8 mouse cellular contexts compared by ENCODE assay signal in genomic region chr2:151575119-151575698, GRCm38 (mm10). TPM values are rescaled to one million over a fixed set of nuclear protein-coding genes. Genes with fewer than 3 reads are reported as not detected.
DNase-seq lines count a peak whose midpoint lies in the region; ATAC-seq and TF ChIP-seq lines count a peak whose summit lies in the region.

No protein-coding gene starts in this region.

- TF ChIP-seq EP300 in stomach, postnatal 0 days (optimal IDR thresholded peaks at IDR 0.05), result no peak

- H3K4me2 ChIP-seq in heart, embryonic 11.5 days, result peak overlapping the region; percentile 86
- H3K4me2 ChIP-seq in kidney, embryonic 15.5 days, result peak overlapping the region; percentile 88
- peak overlapping the region; percentile 75 for H3K4me2 ChIP-seq in stomach, postnatal 0 days (replicated peaks; ENCODE audit: low read depth)

- ATAC-seq in heart, embryonic 11.5 days (replicated peaks; ENCODE audit: insufficient number of reproducible peaks, low FRiP score, low TSS enrichment), result no peak
- peak; percentile 27 for ATAC-seq in kidney, embryonic 15.5 days (replicated peaks; ENCODE audit: low FRiP score)
- peak; percentile 63 for ATAC-seq in megakaryocyte, adult 5-6 weeks (ENCODE audit: poor library complexity, severe bottlenecking)
- ATAC-seq in stomach, postnatal 0 days (ENCODE audit: low FRiP score, low TSS enrichment), result no peak

- no peaks in the 10 kb centered on the region for H3K9me3 ChIP-seq in heart, embryonic 11.5 days (replicated peaks; ENCODE audit: control insufficient read depth, low read length)
- H3K9me3 ChIP-seq in kidney, embryonic 15.5 days (replicated peaks), result no peaks in the 10 kb centered on the region
- H3K9me3 ChIP-seq in stomach, postnatal 0 days (ENCODE audit: control insufficient read depth, low read length), result no peaks in the 10 kb centered on the region

- WGBS in spleen, adult 2 months, result 27% methylated on average over 7 of the region's 7 CpGs
- WGBS in heart, embryonic 11.5 days (ENCODE audit: insufficient replicate concordance), result 27% methylated on average over 7 of the region's 7 CpGs
- 22% methylated on average over 7 of the region's 7 CpGs for WGBS in kidney, embryonic 15.5 days
- WGBS in stomach, postnatal 0 days, result 31% methylated on average over 7 of the region's 7 CpGs

- H3K4me1 ChIP-seq in spleen, adult 2 months (ENCODE audit: control insufficient read depth, insufficient read depth, insufficient read length), result no peaks in the 10 kb centered on the region
- peaks cover 7% of the 10 kb centered on the region; the same call in 1 of the 2 replicates for H3K4me1 ChIP-seq in heart, embryonic 11.5 days (ENCODE audit: control insufficient read depth, insufficient read depth, low read length)
- peaks cover 16% of the 10 kb centered on the region for H3K4me1 ChIP-seq in kidney, embryonic 15.5 days
- H3K4me1 ChIP-seq in stomach, postnatal 0 days (replicated peaks; ENCODE audit: control insufficient read depth, insufficient read depth), result peaks cover 7% of the 10 kb centered on the region; the same call in 1 of the 2 replicates

- TF ChIP-seq POLR2A in spleen, adult 2 months (IDR thresholded peaks at IDR 0.05; ENCODE audit: low read depth, low read length), result no peak

- no peaks in the 10 kb centered on the region for H3K27me3 ChIP-seq in spleen, adult 2 months (ENCODE audit: control insufficient read depth, insufficient read depth, low read length)
- no peaks in the 10 kb centered on the region for H3K27me3 ChIP-seq in heart, embryonic 11.5 days (ENCODE audit: control insufficient read depth, insufficient read depth, low read length)
- no peaks in the 10 kb centered on the region; the same call in 1 of the 2 replicates for H3K27me3 ChIP-seq in kidney, embryonic 15.5 days
- no peaks in the 10 kb centered on the region for H3K27me3 ChIP-seq in stomach, postnatal 0 days (ENCODE audit: control insufficient read depth, insufficient read depth, low read length)

- peak overlapping the region; percentile 67; the same call in 1 of the 2 replicates for H3K4me3 ChIP-seq in spleen, adult 2 months (ENCODE audit: extremely low read depth, insufficient read depth, insufficient read length)
- peak overlapping the region; percentile 44 for H3K4me3 ChIP-seq in heart, embryonic 11.5 days (ENCODE audit: low read depth, low read length)
- H3K4me3 ChIP-seq in kidney, embryonic 15.5 days (replicated peaks), result peak overlapping the region; percentile 49
- peak overlapping the region; percentile 41 for H3K4me3 ChIP-seq in stomach, postnatal 0 days (ENCODE audit: low read depth, low read length)

- H3K36me3 ChIP-seq in spleen, adult 2 months (ENCODE audit: control insufficient read depth, insufficient read depth, low read length), result no peaks in the 10 kb centered on the region
- no peaks in the 10 kb centered on the region for H3K36me3 ChIP-seq in heart, embryonic 11.5 days (ENCODE audit: control insufficient read depth, insufficient read depth, low read length)
- no peaks in the 10 kb centered on the region for H3K36me3 ChIP-seq in kidney, embryonic 15.5 days
- H3K36me3 ChIP-seq in stomach, postnatal 0 days (ENCODE audit: control insufficient read depth, insufficient read depth, low read length), result no peaks in the 10 kb centered on the region

- H3K9ac ChIP-seq in heart, embryonic 11.5 days (ENCODE audit: low read depth, low read length), result peak overlapping the region; percentile 73
- peak overlapping the region; percentile 47; the same call in 1 of the 2 replicates for H3K9ac ChIP-seq in kidney, embryonic 15.5 days
- peak overlapping the region; percentile 59 for H3K9ac ChIP-seq in stomach, postnatal 0 days (ENCODE audit: low read length)

- H3K27ac ChIP-seq in spleen, adult 2 months (ENCODE audit: insufficient read depth, low read length), result no peak overlapping the region
- H3K27ac ChIP-seq in heart, embryonic 11.5 days (ENCODE audit: low read depth, low read length), result peak overlapping the region; percentile 71
- H3K27ac ChIP-seq in kidney, embryonic 15.5 days, result peak overlapping the region; percentile 77
- H3K27ac ChIP-seq in stomach, postnatal 0 days (replicated peaks), result peak overlapping the region; percentile 84

- TF ChIP-seq CTCF in spleen, adult 2 months (IDR thresholded peaks at IDR 0.05; ENCODE audit: extremely low read depth, insufficient read depth, insufficient read length, insufficient replicate concordance), result no peak
- TF ChIP-seq CTCF in stomach, postnatal 0 days (IDR thresholded peaks at IDR 0.05; ENCODE audit: low read depth), result peak; percentile 74

- no peak for DNase-seq in spleen, adult 2 months (ENCODE audit: low read depth in 1 of 2, low spot score in 2 of 2)
- DNase-seq in spleen, postnatal 14 days (ENCODE audit: low spot score in 2 of 2), result no peak
- DNase-seq in cerebellum, postnatal 36 days, result peak; percentile 42 to 68
- DNase-seq in stomach, postnatal 0 days (ENCODE audit: low spot score), result peak; percentile 50
- DNase-seq in gastrocnemius, postnatal 4 days (ENCODE audit: low spot score in 2 of 2), result no peak

RNA-seq across cellular contexts. Expression of gene Sdcbp2, which starts 2.8 kb away (rescaled TPM):
- 2.3 TPM in 2 replicates for polyA plus RNA-seq in spleen, adult 2 months (2012; rRNA removed)
- polyA plus RNA-seq in heart, embryonic 11.5 days (2014; fragmentation: Nextera tagmentation; extraction: Ambion mirVana), result 0.70 and 1.3 TPM in 2 replicates
- polyA plus RNA-seq in kidney, embryonic 15.5 days (2015; fragmentation: Nextera tagmentation; extraction: Ambion mirVana), result 1.4 and 2.2 TPM in 2 replicates
- total RNA-seq in megakaryocyte, adult 5-6 weeks (2015), result 0.82 TPM in 1 of 2 replicates, not detected in the other
- not detected in 2 replicates for total RNA-seq in megakaryocyte, adult 5-6 weeks (2017)
- 156 and 169 TPM in 2 replicates for polyA plus RNA-seq in stomach, postnatal 0 days (2015; fragmentation: Nextera tagmentation; extraction: Ambion mirVana)
- total RNA-seq in gastrocnemius, postnatal 4 days (2021), result 1 to 10 TPM; 1.5 to 1.8 TPM

RNA-seq across cellular contexts. Expression of gene Fkbp1a, which starts 32.9 kb away (rescaled TPM):
- 33.4 and 37.1 TPM in 2 replicates for polyA plus RNA-seq in spleen, adult 2 months (2012; rRNA removed)
- polyA plus RNA-seq in heart, embryonic 11.5 days (2014; fragmentation: Nextera tagmentation; extraction: Ambion mirVana), result 859 and 898 TPM in 2 replicates
- 707 and 718 TPM in 2 replicates for polyA plus RNA-seq in kidney, embryonic 15.5 days (2015; fragmentation: Nextera tagmentation; extraction: Ambion mirVana)
- total RNA-seq in megakaryocyte, adult 5-6 weeks (2015), result 102 and 103 TPM in 2 replicates
- 20.9 and 23.9 TPM in 2 replicates for total RNA-seq in megakaryocyte, adult 5-6 weeks (2017)
- 325 and 360 TPM in 2 replicates for polyA plus RNA-seq in stomach, postnatal 0 days (2015; fragmentation: Nextera tagmentation; extraction: Ambion mirVana)
- 100 to 1,000 TPM; 292 to 323 TPM for total RNA-seq in gastrocnemius, postnatal 4 days (2021)

RNA-seq across cellular contexts. Expression of gene Snph, which starts 57.2 kb away (rescaled TPM):
- 0.20 and 0.65 TPM in 2 replicates for polyA plus RNA-seq in spleen, adult 2 months (2012; rRNA removed)
- polyA plus RNA-seq in heart, embryonic 11.5 days (2014; fragmentation: Nextera tagmentation; extraction: Ambion mirVana), result 0.30 and 0.75 TPM in 2 replicates
- polyA plus RNA-seq in kidney, embryonic 15.5 days (2015; fragmentation: Nextera tagmentation; extraction: Ambion mirVana), result 0.59 and 0.95 TPM in 2 replicates
- not detected in 2 replicates for total RNA-seq in megakaryocyte, adult 5-6 weeks (2015)
- not detected in 2 replicates for total RNA-seq in megakaryocyte, adult 5-6 weeks (2017)
- polyA plus RNA-seq in stomach, postnatal 0 days (2015; fragmentation: Nextera tagmentation; extraction: Ambion mirVana), result 0.50 and 0.52 TPM in 2 replicates
- 1 to 10 TPM; 3.2 to 3.7 TPM for total RNA-seq in gastrocnemius, postnatal 4 days (2021)

Comparison
In these comparisons a context has a peak if more than half of its experiments do, and no peak if none do; other contexts are left out.
1. DNase-seq: peak in cerebellum, postnatal 36 days (2 of 2) and stomach, postnatal 0 days (single experiment); none in spleen, adult 2 months (0 of 2), spleen, postnatal 14 days (0 of 2) and gastrocnemius, postnatal 4 days (0 of 2).
2. ATAC-seq: peak in kidney, embryonic 15.5 days (single experiment) and megakaryocyte, adult 5-6 weeks (single experiment); none in heart, embryonic 11.5 days (single experiment) and stomach, postnatal 0 days (single experiment).
3. RNA of gene Sdcbp2, which starts 2.8 kb away (polyA plus RNA-seq): 156 to 169 TPM in stomach, postnatal 0 days; 2.3 TPM in spleen, adult 2 months, 1.4 to 2.2 TPM in kidney, embryonic 15.5 days and 0.70 to 1.3 TPM in heart, embryonic 11.5 days; every median in the first group is over 10 times any median in the second.
4. Peak in every context shown above with its lines, with median percentiles within 50 percentile points of each other: H3K4me3 ChIP-seq, H3K4me2 ChIP-seq and H3K9ac ChIP-seq.